Mouse (Mus musculus) liver, embryonic 16.5 days (tissue): ENCODE data around the gene Arpc1b. TPM values are rescaled to one million over a fixed set of nuclear protein-coding genes. Genes with fewer than 3 reads are reported as not detected.
A peak's percentile ranks its signal among the peaks of the same experiment; 100 is the strongest.
"Not testable (repeated sequence)": the region's sequence is repeated elsewhere in the genome, so short reads cannot be mapped to it uniquely, and the experiment has no call there.

ENCODE experiments used
- ATAC-seq: fragments of 200-750 bp; cut with Nextera tagmentation; 2 replicates; pipeline ENCODE4 v1.8.0; 2017; ENCODE audit warnings: low read depth, mild to moderate bottlenecking, moderate number of reproducible peaks, moderate library complexity
- H3K27ac ChIP-seq: fragments of 300-500 bp; sonication (generic); 2 replicates; pipeline ENCODE4 v1.5.1; 2014; ENCODE audit warnings: mild to moderate bottlenecking, low read length
- H3K27me3 ChIP-seq: fragments of 300-500 bp; sonication (generic); 2 replicates; pipeline ENCODE4 v1.6.1; 2014; ENCODE audit warnings: low read depth, low read length, mixed read lengths; ENCODE audit not compliant: control insufficient read depth, insufficient read depth
- H3K36me3 ChIP-seq: fragments of 300-500 bp; sonication (generic); 2 replicates; pipeline ENCODE4 v1.6.1; 2014; ENCODE audit warnings: mild to moderate bottlenecking; ENCODE audit not compliant: control insufficient read depth, insufficient read depth
- H3K4me1 ChIP-seq: fragments of 300-500 bp; sonication (generic); 2 replicates; pipeline ENCODE4 v1.6.1; 2014; ENCODE audit warnings: low read depth, low read length, mixed read lengths; ENCODE audit not compliant: control insufficient read depth
- H3K4me2 ChIP-seq: fragments of 300-500 bp; sonication (generic); 2 replicates; pipeline ENCODE4 v1.6.1; 2014; ENCODE audit warnings: low read depth, low read length, mixed read lengths
- H3K4me3 ChIP-seq: fragments of 300-500 bp; sonication (generic); 2 replicates; pipeline ENCODE4 v1.5.1; 2014; ENCODE audit warnings: low read depth, mild to moderate bottlenecking, low read length
- H3K9ac ChIP-seq: fragments of 300-500 bp; sonication (generic); 2 replicates; pipeline ENCODE4 v1.6.1; 2014; ENCODE audit warnings: low read depth, low read length
- H3K9me3 ChIP-seq: fragments of 300-500 bp; sonication (generic); replicated peaks from 2 replicates; pipeline ENCODE4 v1.6.1; 2016; ENCODE audit warnings: low read length; ENCODE audit not compliant: control insufficient read depth
- WGBS: fragments of 180-500 bp; shearing (Covaris S2); extraction: QIAGEN DNeasy Blood & Tissue Kit; methylation state at CpG from one replicate; pipeline ENCODE4 v1.1.7; 2014; ENCODE audit not compliant: insufficient replicate concordance; 5-methylcytosine and 5-hydroxymethylcytosine counted together
- polyA plus RNA-seq: library from polyadenylated mRNA; unstranded; fragments of >200 nt; fragmentation: Nextera tagmentation; extraction: Ambion mirVana; gene quantifications from 2 replicates; pipeline ENCODE4 v1.2.1, GENCODE M21; 2015

The Arpc1b gene
- polyA plus RNA-seq, 1 experiment from 2014 or later: 166 TPM

DNA sequence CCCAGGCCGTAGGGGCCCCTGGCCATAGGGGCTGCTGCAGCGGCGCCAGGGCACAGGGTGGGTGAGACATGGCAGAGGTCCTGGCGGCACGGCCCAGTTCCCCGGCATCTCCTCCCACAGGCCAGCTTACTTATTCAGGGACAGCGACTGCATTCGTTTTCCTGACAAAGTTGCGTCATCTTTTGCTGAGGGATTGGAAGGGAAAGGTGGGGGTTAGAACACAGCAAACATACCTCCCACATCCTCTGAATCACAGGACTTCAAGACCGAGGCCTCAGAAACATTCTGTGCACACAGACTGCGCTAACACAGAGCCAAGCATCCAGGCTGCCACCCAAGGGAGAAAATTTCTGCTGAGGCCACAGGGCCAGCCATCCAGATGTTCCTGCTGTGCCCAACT lies 16.2 kb downstream of the Arpc1b start:
- H3K4me1 ChIP-seq: peaks cover 2% of the 10 kb centered on the region
- H3K27ac ChIP-seq: 0 out of 2 replicates have a peak overlapping the region, but pooled peaks have one; percentile 15
- H3K4me3 ChIP-seq: no peak overlapping the region
- no peaks in the 10 kb centered on the region for H3K9me3 ChIP-seq
- 66% methylated on average over 11 of the region's 11 CpGs for WGBS
- H3K9ac ChIP-seq: no peak overlapping the region
- peaks cover 69% of the 10 kb centered on the region for H3K36me3 ChIP-seq
- H3K27me3 ChIP-seq: no peaks in the 10 kb centered on the region
- peak; percentile 64 for ATAC-seq
- H3K4me2 ChIP-seq: no peak overlapping the region

DNA sequence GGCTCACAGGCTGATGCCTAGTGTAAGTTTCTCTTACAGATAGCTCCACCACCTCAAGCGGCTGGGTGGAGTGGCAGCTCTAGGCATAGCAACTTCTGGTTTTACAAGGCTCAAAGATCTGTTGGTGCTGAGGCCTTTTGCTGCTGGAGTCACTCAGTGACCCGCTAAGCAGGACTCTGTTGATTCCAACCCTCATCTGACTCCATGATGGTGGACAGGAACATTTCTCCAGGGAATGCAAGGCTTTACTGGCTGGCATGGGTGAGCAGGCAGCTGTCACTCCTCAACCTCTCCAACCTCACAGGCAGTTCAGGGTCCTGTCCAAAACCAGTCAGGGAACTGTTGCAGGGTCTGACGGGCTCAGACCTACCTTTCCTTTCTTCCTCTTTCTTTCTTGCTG lies 17.0 kb downstream of the Arpc1b start:
- no peak overlapping the region for H3K4me3 ChIP-seq
- H3K9ac ChIP-seq: no peak overlapping the region
- WGBS: 58% methylated on average over 3 of the region's 3 CpGs
- no peak overlapping the region for H3K27ac ChIP-seq
- H3K36me3 ChIP-seq: peaks cover 69% of the 10 kb centered on the region
- ATAC-seq: no peak
- peaks cover 2% of the 10 kb centered on the region for H3K4me1 ChIP-seq
- H3K9me3 ChIP-seq: no peaks in the 10 kb centered on the region
- H3K27me3 ChIP-seq: no peaks in the 10 kb centered on the region
- H3K4me2 ChIP-seq: no peak overlapping the region

DNA sequence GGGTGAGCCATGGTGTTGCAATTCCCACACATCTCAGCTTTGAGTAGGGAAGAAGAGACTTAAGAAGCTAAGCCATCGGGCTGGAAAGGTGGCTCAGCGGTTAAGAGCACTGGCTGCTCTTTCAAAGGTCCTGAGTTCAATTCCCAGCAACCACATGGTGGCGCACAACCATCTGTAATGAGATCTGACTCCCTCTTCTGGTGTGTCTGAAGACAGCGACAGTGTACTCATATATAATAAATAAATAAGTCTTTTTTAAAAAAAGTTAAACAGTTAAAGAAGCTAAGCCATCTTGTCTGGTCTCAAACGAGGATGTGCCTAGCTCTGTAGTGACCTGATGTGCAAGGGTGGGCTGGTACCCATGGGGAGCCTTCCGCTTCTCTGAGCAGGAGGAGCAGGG lies 19.3 kb downstream of the Arpc1b start:
- 74% methylated on average over 6 of the region's 6 CpGs for WGBS
- not testable (repeated sequence) for ATAC-seq

DNA sequence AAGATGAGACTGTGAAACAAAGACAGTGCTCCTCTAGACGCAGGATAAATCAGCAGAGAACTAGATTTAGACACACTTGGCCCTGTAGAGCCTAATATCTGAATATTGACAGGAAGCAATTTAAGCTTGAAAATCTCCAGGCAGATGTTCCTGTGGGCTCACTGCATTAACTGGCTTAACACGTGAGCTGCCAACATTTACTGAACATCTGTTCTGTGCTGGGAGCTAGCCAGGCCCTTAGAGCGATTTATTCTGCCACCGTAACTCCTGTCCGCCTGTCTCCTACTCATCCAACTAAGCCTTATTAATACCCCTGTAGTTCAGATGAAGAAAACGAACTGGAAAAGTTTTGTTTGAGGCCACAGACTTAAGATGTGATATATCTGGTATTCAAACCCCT lies 24.8 kb downstream of the Arpc1b start:
- peaks cover 22% of the 10 kb centered on the region for H3K4me1 ChIP-seq
- H3K4me3 ChIP-seq: peak overlapping the region; percentile 93
- no peaks in the 10 kb centered on the region for H3K9me3 ChIP-seq
- H3K4me2 ChIP-seq: peak overlapping the region; percentile 83
- 0 out of 2 replicates have a peak overlapping the region, but pooled peaks have one; percentile 67 for H3K27ac ChIP-seq
- WGBS: 13% methylated on average over 6 of the region's 6 CpGs
- H3K36me3 ChIP-seq: peaks cover 40% of the 10 kb centered on the region
- no peaks in the 10 kb centered on the region for H3K27me3 ChIP-seq
- H3K9ac ChIP-seq: peak overlapping the region; percentile 90
- ATAC-seq: no peak

More for the DNA sequence above, 19.3 kb downstream of the Arpc1b start:
- not testable (repeated sequence) for H3K4me3 ChIP-seq, H3K4me2 ChIP-seq, H3K27me3 ChIP-seq, H3K27ac ChIP-seq, H3K9ac ChIP-seq, H3K9me3 ChIP-seq
- Histone ChIP-seq H3K36me3 (peaks cover 68% of the 10 kb centered on the region), H3K4me1 (peaks cover 11% of the 10 kb centered on the region)

DNA sequence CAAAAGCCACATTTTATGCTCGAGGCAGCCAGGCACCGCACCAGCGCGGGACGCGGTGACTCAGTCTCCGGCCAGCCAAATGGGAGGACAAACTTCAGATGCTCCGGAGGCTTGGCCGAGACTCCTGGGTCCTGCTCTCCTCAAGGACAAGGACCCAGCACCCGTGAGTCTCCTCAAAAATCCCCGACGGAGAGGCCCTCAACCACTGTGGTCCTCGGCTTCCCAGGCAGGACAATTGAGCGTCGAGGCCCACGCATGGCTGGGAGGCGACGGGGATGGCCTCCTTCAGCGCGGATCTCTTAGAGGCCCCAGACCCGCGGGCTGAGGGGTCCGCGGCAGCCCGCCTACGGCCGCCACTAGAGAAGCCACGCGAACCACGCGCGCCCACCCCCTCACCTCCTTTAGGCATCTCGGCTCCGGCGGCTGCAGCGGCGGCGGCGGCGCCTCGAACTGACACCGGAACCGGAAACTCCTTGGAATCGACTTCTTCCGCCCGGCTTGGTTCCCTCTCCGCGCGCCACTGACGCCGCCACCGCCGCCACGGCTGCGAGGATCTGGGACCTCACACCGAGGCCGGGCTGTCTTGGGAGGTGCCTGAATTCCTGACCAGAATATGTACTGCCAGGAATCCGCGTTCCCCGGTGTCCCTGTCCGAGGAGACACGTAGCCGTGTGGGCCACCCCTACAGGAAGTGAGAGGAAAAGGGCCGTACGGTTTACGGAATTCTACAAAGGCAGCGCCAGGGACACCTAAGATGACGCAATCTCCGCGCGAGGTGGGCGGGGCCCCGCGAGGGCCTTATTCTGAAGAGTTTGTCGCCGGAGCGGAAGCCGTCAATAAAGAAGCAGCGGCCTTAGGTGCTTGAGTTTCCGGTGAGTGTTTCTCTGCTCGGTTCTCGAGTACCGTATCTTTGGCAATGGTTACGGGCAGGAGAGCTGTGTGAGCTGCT lies 25.8 kb downstream of the Arpc1b start, which contains the start of the genes Pdap1 and Bud31:
TSS of gene Pdap1 (minus strand) at position 668 of the 949 bp plus-strand sequence.
TSS of gene Bud31 (plus strand) at position 792 of the 949 bp plus-strand sequence.
- peak; percentile 92 for ATAC-seq
- Histone ChIP-seq H3K4me1 (peaks cover 22% of the 10 kb centered on the region), H3K36me3 (peaks cover 39% of the 10 kb centered on the region), H3K27me3 (no peaks in the 10 kb centered on the region), H3K9me3 (no peaks in the 10 kb centered on the region), H3K27ac (peak within 1 kb of the TSS; percentile 94), H3K4me2 (peak within 1 kb of the TSS; percentile 83), H3K4me3 (peak within 1 kb of the TSS; percentile 93), H3K9ac (peak within 1 kb of the TSS; percentile 90)
- under 1% methylated on average over 82 of the region's 84 CpGs for WGBS

DNA sequence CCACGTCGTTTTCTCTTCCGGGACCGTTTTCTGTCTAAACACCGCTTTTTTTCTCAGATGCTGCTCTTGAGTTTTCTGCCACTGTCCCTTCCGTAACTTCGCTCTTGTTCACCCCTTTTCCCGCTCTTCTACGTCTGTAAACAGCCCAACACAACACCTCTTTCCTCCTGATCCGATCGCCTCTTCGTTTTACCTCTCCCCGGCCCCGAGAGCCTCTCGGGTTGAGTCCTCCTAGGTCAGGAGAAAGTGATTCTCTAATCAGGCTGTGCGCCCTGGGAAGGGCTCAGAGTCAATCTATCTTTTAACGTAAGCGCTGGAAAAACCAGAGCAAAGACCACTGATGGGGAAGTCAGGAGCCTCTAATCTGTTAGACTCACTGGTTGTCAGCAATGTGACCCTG lies 26.6 kb downstream of the Arpc1b start:
- H3K36me3 ChIP-seq: peaks cover 41% of the 10 kb centered on the region
- H3K27ac ChIP-seq: peak overlapping the region; percentile 94
- no peaks in the 10 kb centered on the region for H3K9me3 ChIP-seq
- peak overlapping the region; percentile 90 for H3K9ac ChIP-seq
- WGBS: under 1% methylated on average over 18 of the region's 18 CpGs
- ATAC-seq: peak; percentile 25
- H3K4me3 ChIP-seq: peak overlapping the region; percentile 93
- H3K27me3 ChIP-seq: no peaks in the 10 kb centered on the region
- peaks cover 22% of the 10 kb centered on the region for H3K4me1 ChIP-seq
- peak overlapping the region; percentile 83 for H3K4me2 ChIP-seq

DNA sequence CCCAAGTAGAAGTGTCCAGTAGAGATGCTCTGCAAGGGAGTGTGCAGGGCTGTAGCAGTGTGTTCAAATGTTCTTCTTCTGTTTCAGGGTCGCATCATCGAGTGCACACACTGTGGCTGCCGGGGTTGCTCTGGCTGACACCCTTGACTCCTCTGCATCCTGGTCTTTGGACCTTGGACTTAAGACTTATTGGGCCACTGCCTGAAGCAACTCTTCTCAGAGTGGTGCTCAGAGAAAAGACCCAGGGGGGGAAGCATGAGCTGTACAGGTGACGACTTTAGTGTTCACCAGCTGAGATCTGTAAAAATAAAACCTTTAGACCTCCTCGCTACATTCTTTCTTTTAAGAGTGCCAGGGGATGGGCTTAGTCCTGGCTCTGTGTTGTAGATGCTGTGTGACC lies 33.7 kb downstream of the Arpc1b start:
- WGBS: 78% methylated on average over 5 of the region's 5 CpGs
- Histone ChIP-seq H3K9ac (no peak overlapping the region), H3K36me3 (peaks cover 84% of the 10 kb centered on the region), H3K27ac (no peak overlapping the region), H3K9me3 (no peaks in the 10 kb centered on the region), H3K4me1 (peaks cover 12% of the 10 kb centered on the region), H3K4me2 (no peak overlapping the region), H3K4me3 (no peak overlapping the region), H3K27me3 (no peaks in the 10 kb centered on the region)
- ATAC-seq: no peak

DNA sequence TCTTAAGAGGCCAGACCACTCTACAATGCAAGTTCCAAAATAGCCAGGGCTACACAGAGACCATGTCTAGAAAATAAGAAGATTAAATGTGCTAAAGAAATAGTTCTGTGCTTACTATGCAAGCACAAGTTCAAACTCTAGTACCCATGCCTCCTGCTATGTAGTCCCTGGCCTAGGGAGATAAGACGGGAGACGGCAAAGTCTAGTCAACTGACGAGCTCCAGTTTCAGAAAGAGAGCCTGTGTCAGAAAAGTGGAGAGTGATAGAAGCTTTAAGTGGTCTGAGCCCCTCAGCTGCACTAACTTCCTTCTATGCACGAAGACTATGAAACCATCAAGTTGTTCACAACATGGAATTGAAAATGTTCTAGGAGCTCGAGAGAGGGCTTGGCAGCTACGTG lies 35.3 kb downstream of the Arpc1b start:
- 0 out of 2 replicates have a peak overlapping the region, but pooled peaks have one; percentile 31 for H3K27ac ChIP-seq
- no peaks in the 10 kb centered on the region for H3K9me3 ChIP-seq
- H3K9ac ChIP-seq: no peak overlapping the region
- H3K27me3 ChIP-seq: no peaks in the 10 kb centered on the region
- H3K4me1 ChIP-seq: peaks cover 19% of the 10 kb centered on the region
- no peak overlapping the region for H3K4me2 ChIP-seq
- H3K36me3 ChIP-seq: peaks cover 70% of the 10 kb centered on the region
- WGBS: 40% methylated on average over 6 of the region's 6 CpGs
- peak; percentile 33; the same call in 1 of the 2 replicates for ATAC-seq
- H3K4me3 ChIP-seq: no peak overlapping the region

DNA sequence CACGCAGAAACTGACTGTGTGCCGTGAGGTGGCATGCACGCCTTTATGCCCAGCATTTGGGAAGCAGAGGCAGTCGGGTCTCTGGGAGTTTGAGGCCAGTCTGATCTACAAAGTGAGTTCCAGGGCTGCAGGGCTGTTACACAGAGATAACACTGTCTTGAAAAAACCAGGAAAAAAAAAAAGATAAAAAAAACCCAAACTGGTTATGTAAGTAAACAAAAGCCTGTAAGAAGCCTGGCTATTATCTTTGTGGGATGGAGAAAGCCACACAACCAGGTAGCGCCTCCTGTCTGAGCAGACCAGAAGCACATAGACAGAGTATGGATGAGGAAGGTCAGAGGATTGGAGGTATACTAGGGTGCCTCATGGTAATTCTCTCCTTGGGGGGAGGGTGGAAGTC lies 38.7 kb downstream of the Arpc1b start:
- Histone ChIP-seq H3K27ac (0 out of 2 replicates have a peak overlapping the region, but pooled peaks have one; percentile 48), H3K4me1 (peaks cover 19% of the 10 kb centered on the region), H3K9me3 (no peaks in the 10 kb centered on the region), H3K27me3 (no peaks in the 10 kb centered on the region), H3K36me3 (peaks cover 53% of the 10 kb centered on the region), H3K4me2 (no peak overlapping the region), H3K4me3 (no peak overlapping the region), H3K9ac (no peak overlapping the region)
- ATAC-seq: peak; percentile 41; the same call in 1 of the 2 replicates
- 40% methylated on average over 5 of the region's 5 CpGs for WGBS
